Mouse (Mus musculus): ENCODE measurements around the gene Ctdspl. TPM values are rescaled to one million over a fixed set of nuclear protein-coding genes. Genes with fewer than 3 reads are reported as not detected.

The Ctdspl gene
- polyA plus RNA-seq, 1 experiment from 2014 or later = 8.1 TPM

DNA sequence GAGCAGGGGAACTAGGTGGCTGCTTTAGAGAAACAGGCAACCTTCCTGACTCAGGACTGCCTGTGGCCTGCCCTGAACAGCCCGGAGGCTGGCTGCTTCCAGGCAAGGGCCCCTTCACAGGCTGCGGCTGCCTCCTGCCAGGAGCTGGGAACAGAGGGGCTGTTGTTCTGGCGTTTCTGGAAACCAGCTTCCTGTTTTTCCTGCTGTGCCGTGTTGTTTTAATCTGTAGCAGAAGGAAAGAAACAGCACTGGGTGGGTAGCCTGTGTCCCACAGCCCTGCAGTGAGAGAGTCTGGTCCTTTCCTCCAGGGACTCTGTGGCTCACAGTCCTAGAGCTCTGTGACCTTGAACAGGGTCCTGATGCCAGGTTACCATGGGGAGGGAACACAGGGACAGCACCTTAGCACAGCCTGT is 54.2 kb downstream of the Ctdspl start:
- 4% methylated on average over 4 of the region's 4 CpGs for WGBS
- H3K4me2 ChIP-seq (ENCODE audit: low read length) = no peak overlapping the region
- no peaks in the 10 kb centered on the region for H3K9me3 ChIP-seq (ENCODE audit: control insufficient read depth, low read length)
- no peak overlapping the region; the same call in 1 of the 2 replicates for H3K9ac ChIP-seq (ENCODE audit: low read depth, low read length)
- peaks cover 14% of the 10 kb centered on the region for H3K4me1 ChIP-seq (ENCODE audit: control insufficient read depth, insufficient read depth, low read depth, low read length)
- H3K27me3 ChIP-seq (replicated peaks; ENCODE audit: control insufficient read depth, insufficient read depth, low read length) = no peaks in the 10 kb centered on the region
- H3K27ac ChIP-seq (ENCODE audit: low read depth, low read length) = peak overlapping the region; percentile 75
- no peaks in the 10 kb centered on the region for H3K36me3 ChIP-seq (ENCODE audit: control insufficient read depth, insufficient read depth, low read length)
- peak; percentile 88 for ATAC-seq
- H3K4me3 ChIP-seq (ENCODE audit: low read length) = no peak overlapping the region

DNA sequence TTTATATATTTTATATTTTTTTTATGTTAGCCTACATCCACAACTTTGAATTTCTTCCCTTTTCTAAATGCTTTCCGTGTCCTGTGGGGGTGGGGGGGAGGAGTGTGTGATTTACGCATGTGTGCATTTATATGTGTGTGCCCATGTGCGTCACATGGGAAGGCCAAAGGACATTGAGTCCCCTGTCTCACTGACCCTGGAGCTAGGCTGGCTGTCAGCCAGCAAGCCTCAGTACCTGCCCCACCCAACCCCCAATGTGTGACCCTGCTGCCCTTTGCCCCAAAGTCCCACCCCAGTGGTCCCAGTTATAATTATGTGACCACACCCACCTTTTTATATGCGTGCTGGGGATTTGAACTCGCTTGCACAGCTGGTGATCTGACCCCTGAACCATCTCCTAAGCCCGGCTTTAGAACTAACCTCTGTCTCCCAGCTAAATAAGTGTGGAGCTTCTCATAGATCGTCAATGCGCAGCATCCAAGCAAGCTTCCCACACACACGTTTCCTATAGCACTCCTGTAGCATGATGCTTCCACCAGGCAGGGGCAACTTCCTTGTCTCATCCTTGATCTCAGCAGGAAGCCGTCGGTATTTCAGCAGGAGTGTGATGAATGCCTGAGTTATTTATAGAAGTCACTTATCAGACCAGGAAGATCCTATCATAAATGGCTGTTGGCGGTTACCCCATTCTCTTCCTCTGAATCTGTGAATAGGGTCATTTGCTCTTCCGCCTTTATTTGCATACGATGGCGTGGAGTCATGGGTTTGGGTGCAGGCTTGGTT is 58.6 kb downstream of the Ctdspl start:
- WGBS = 54% methylated on average over 15 of the region's 15 CpGs
- no peak overlapping the region for H3K4me2 ChIP-seq (ENCODE audit: low read length)
- no peak for ATAC-seq
- no peak overlapping the region for H3K27ac ChIP-seq (ENCODE audit: low read depth, low read length)
- no peaks in the 10 kb centered on the region for H3K9me3 ChIP-seq (ENCODE audit: control insufficient read depth, low read length)
- H3K9ac ChIP-seq (ENCODE audit: low read depth, low read length) = no peak overlapping the region
- H3K4me3 ChIP-seq (ENCODE audit: low read length) = no peak overlapping the region
- H3K27me3 ChIP-seq (replicated peaks; ENCODE audit: control insufficient read depth, insufficient read depth, low read length) = no peaks in the 10 kb centered on the region
- H3K36me3 ChIP-seq (ENCODE audit: control insufficient read depth, insufficient read depth, low read length) = no peaks in the 10 kb centered on the region
- peaks cover 17% of the 10 kb centered on the region for H3K4me1 ChIP-seq (ENCODE audit: control insufficient read depth, insufficient read depth, low read depth, low read length)

DNA sequence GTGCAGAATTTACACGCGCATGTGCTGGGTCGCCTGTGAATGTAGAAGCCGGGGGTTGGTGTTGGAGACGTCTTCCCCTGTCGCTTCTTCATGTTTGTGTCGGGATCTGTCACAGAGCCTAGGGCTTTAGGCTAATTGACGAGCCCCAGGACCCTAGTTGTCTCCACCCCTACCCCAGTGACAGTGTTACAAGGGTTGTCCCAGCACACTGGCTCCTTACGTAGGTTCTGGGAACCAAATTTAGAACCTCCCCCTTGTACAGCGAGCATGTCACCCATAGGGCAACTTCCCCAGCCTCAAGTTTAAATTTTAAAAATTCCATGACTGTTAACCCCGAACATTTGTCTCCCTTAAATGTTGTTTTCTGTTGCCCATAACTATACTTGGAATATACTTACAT is 60.0 kb downstream of the Ctdspl start:
- Histone ChIP-seq H3K36me3 (ENCODE audit: control insufficient read depth, insufficient read depth, low read length) (no peaks in the 10 kb centered on the region), H3K9ac (ENCODE audit: low read depth, low read length) (no peak overlapping the region), H3K4me3 (ENCODE audit: low read length) (no peak overlapping the region), H3K9me3 (ENCODE audit: control insufficient read depth, low read length) (no peaks in the 10 kb centered on the region), H3K4me1 (ENCODE audit: control insufficient read depth, insufficient read depth, low read depth, low read length) (peaks cover 8% of the 10 kb centered on the region), H3K27ac (ENCODE audit: low read depth, low read length) (no peak overlapping the region), H3K27me3 (replicated peaks; ENCODE audit: control insufficient read depth, insufficient read depth, low read length) (no peaks in the 10 kb centered on the region), H3K4me2 (ENCODE audit: low read length) (no peak overlapping the region)
- ATAC-seq = no peak
- 73% methylated on average over 11 of the region's 11 CpGs for WGBS

DNA sequence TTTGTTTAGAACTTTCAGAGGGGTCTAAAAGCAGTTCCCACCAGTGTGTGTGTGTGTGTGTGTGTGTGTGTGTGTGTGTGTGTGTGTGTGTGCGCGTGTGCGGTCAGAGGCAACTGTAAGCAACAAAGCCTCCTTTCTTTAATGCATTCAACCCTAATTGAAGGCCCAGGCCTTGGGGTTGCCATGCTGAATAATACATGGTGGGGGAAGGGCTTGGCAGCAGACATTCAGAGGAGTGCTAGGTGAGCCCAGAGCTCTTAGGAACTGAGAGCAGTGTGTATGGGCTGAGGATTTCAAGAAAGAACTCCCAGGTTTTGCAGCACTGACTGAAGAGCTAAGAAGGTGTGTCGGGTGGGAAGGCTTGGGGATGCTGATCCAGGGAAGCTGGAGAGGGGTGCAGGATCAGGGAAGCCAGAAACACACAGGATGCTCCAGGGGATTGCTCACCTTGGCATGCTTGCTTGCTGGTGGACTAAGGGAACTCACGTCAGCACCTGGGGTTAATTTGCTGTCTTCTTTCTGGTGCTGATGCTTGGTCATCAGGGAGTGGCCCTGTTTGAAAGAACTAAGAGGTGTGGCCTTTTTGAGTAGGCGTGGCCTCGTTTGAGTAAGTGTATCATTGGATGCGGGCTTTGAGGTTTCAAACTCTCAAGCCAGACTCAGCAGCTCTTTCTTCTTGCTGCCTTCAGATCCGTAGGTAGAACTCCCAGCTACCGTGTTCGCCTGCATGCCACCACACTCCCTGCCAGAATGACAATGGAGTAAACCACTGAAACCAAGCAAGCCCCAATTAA is 62.7 kb downstream of the Ctdspl start:
- Histone ChIP-seq H3K9me3 (ENCODE audit: control insufficient read depth, low read length) (no peaks in the 10 kb centered on the region), H3K9ac (ENCODE audit: low read depth, low read length) (no peak overlapping the region), H3K27me3 (replicated peaks; ENCODE audit: control insufficient read depth, insufficient read depth, low read length) (no peaks in the 10 kb centered on the region), H3K27ac (ENCODE audit: low read depth, low read length) (no peak overlapping the region), H3K4me2 (ENCODE audit: low read length) (no peak overlapping the region), H3K4me1 (ENCODE audit: control insufficient read depth, insufficient read depth, low read depth, low read length) (peaks cover 8% of the 10 kb centered on the region), H3K4me3 (ENCODE audit: low read length) (no peak overlapping the region), H3K36me3 (ENCODE audit: control insufficient read depth, insufficient read depth, low read length) (no peaks in the 10 kb centered on the region)
- ATAC-seq = peak; percentile 79
- 62% methylated on average over 11 of the region's 11 CpGs for WGBS

DNA sequence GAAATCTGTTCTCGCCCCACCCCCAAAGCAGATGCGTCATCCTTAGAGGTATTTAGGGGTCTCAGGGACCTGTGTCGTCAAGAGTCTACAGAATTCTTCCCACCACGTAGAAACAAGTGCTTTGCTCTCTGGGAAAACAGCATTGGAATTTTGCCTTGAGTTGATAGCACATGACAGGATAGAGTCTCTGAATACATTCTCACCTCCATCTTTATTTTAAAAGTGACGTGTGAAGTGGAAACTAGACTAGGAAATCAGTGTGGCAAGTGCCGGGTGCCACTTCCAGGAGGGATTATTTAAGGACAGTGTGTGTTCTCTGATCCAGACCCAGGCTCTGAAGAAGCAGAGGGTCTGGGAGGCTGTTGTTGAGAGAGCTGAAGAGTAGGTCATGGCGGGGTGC is 64.2 kb downstream of the Ctdspl start:
- H3K9me3 ChIP-seq (ENCODE audit: control insufficient read depth, low read length) = no peaks in the 10 kb centered on the region
- no peak overlapping the region for H3K4me2 ChIP-seq (ENCODE audit: low read length)
- no peak overlapping the region for H3K9ac ChIP-seq (ENCODE audit: low read depth, low read length)
- peaks cover 8% of the 10 kb centered on the region for H3K4me1 ChIP-seq (ENCODE audit: control insufficient read depth, insufficient read depth, low read depth, low read length)
- no peaks in the 10 kb centered on the region for H3K27me3 ChIP-seq (replicated peaks; ENCODE audit: control insufficient read depth, insufficient read depth, low read length)
- H3K27ac ChIP-seq (ENCODE audit: low read depth, low read length) = no peak overlapping the region
- WGBS = 90% methylated on average over 7 of the region's 7 CpGs
- no peak overlapping the region for H3K4me3 ChIP-seq (ENCODE audit: low read length)
- no peak for ATAC-seq
- no peaks in the 10 kb centered on the region for H3K36me3 ChIP-seq (ENCODE audit: control insufficient read depth, insufficient read depth, low read length)

DNA sequence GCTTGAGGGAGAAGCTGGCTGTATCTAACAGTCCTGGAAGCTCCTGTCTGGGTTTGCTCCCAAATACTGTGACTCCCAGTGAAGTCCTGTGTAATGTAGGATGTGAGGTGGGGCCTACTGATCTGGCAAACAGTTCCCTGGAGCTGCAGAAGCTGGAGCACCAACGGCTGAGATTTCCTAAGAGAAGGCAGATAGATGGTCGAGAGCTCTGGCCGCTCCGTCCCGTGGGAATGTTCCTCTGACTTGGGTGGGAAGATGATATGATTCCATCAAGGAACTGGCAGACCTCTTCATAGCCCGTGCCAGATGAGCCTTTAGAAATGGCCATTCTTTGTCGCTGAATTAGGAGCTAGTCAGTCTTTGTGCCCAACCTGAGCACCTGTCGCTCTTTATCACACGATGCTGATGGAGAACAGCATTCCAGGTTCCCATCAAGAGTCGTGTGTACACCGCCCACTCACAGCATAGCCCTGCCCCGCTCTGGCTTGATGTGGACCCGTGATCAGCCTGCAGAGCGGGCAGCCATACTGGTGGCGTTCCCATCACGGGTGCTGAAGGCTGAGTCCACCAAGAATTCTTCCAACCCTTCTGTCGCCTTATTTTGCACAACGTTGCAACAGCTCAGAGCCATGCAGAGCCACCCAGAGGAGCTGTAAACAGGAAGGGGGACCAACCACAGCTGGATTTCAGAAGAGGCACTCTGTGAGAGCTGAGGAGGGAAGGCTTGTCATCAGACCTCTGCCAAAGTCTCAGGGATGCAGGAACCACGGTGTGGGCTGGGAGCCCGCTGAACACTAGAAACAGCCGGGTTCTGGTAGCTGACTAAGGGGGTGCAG is 65.7 kb downstream of the Ctdspl start:
- WGBS = 91% methylated on average over 21 of the region's 21 CpGs
- Histone ChIP-seq H3K9me3 (ENCODE audit: control insufficient read depth, low read length) (no peaks in the 10 kb centered on the region), H3K36me3 (ENCODE audit: control insufficient read depth, insufficient read depth, low read length) (no peaks in the 10 kb centered on the region), H3K27ac (ENCODE audit: low read depth, low read length) (no peak overlapping the region), H3K9ac (ENCODE audit: low read depth, low read length) (no peak overlapping the region), H3K4me2 (ENCODE audit: low read length) (no peak overlapping the region), H3K27me3 (replicated peaks; ENCODE audit: control insufficient read depth, insufficient read depth, low read length) (no peaks in the 10 kb centered on the region), H3K4me1 (ENCODE audit: control insufficient read depth, insufficient read depth, low read depth, low read length) (peaks cover 8% of the 10 kb centered on the region), H3K4me3 (ENCODE audit: low read length) (no peak overlapping the region)
- no peak for ATAC-seq

DNA sequence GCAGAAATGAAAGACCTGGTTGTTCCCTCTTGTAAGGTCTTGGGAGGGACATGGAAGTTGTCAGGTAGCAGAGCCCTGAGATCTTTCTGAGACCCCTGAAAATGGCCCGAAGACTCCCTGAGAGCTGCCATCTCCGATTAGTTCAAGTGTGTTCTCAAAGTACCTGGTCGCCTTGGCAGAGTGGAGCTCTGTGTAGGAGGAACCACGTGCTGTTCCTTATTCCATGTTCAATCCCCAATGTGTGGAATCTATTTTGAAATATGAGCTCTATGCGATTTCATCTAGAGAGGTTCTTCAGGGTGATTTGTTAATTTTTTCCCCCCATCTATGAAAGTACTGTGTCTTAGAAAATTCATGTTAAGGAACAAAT is 66.3 kb downstream of the Ctdspl start:
- no peak overlapping the region for H3K27ac ChIP-seq (ENCODE audit: low read depth, low read length)
- peaks cover 8% of the 10 kb centered on the region for H3K4me1 ChIP-seq (ENCODE audit: control insufficient read depth, insufficient read depth, low read depth, low read length)
- no peaks in the 10 kb centered on the region for H3K27me3 ChIP-seq (replicated peaks; ENCODE audit: control insufficient read depth, insufficient read depth, low read length)
- H3K4me3 ChIP-seq (ENCODE audit: low read length) = no peak overlapping the region
- no peak overlapping the region for H3K9ac ChIP-seq (ENCODE audit: low read depth, low read length)
- H3K4me2 ChIP-seq (ENCODE audit: low read length) = no peak overlapping the region
- WGBS = 83% methylated on average over 5 of the region's 5 CpGs
- ATAC-seq = no peak
- H3K36me3 ChIP-seq (ENCODE audit: control insufficient read depth, insufficient read depth, low read length) = no peaks in the 10 kb centered on the region
- H3K9me3 ChIP-seq (ENCODE audit: control insufficient read depth, low read length) = no peaks in the 10 kb centered on the region

DNA sequence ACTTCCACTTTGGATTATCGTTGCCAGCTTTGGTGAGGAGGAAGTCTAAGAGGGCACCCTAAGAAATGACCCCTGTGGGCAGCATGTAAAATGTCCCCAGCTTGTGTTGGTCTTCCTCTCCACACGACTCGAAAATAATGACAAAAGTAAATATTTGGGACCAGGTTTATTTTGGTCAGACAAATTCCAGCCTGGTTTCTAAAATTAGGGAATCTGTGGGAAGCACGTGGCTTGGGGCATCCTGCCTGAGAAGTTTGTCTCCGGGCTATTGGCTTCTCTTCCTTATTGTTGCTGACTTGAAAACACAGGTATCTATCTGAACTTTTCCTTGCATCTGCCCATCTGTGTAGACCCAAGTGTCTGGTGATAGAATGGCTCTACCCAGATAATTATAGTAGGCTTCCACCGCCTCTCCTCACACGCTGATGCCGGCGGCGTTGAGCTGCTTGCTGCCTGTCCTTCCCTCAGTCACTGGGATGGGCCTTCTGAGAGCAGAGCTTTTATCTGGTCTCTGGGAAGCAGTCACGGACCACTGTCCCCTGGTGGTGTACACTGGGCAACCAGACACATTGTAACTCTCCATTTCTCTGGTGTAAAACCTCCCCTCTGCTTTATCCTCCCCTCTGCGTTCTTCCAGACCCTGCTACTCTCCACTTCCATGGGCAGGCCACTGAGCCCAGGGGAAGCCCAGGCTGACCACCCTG is 68.4 kb downstream of the Ctdspl start:
- no peak for ATAC-seq
- 78% methylated on average over 12 of the region's 12 CpGs for WGBS
- H3K27me3 ChIP-seq (replicated peaks; ENCODE audit: control insufficient read depth, insufficient read depth, low read length) = no peaks in the 10 kb centered on the region

More for the DNA sequence above, 68.4 kb downstream of the Ctdspl start:
- Histone ChIP-seq H3K4me1 (ENCODE audit: control insufficient read depth, insufficient read depth, low read depth, low read length) (no peaks in the 10 kb centered on the region), H3K27ac (ENCODE audit: low read depth, low read length) (no peak overlapping the region), H3K9ac (ENCODE audit: low read depth, low read length) (no peak overlapping the region), H3K4me2 (ENCODE audit: low read length) (no peak overlapping the region), H3K9me3 (ENCODE audit: control insufficient read depth, low read length) (no peaks in the 10 kb centered on the region), H3K36me3 (ENCODE audit: control insufficient read depth, insufficient read depth, low read length) (no peaks in the 10 kb centered on the region), H3K4me3 (ENCODE audit: low read length) (no peak overlapping the region)
